Mouse (Mus musculus) gastrocnemius, postnatal 14 days (tissue): ENCODE measurements at regions not wholly inside any gene's neighbourhood (a gene's known extent, or its start where the extent isn't known, plus 50 kb on each side); places are given as distances from the start of the nearest gene placed in this dataset.
A peak's percentile ranks its signal among the peaks of the same experiment; 100 is the strongest.

ENCODE experiments used
- DNase-seq: peaks from one replicate; pipeline ENCODE4 v3.0.0; 2021; ENCODE audit warnings: mixed read lengths
- intact Hi-C: fragments of 180-260 bp; cut with DNase I; formaldehyde crosslinking; loops from one replicate; pipeline ENCODE4 v1.15.1; 2025; ENCODE audit warnings: low total_unique reads

- intact Hi-C loops = no loop called here
- no peak for DNase-seq
These were observed 89.8 kb downstream of the Kif26a start for GRCm38 (mm10) chr12:112235841-112236240.

- DNase-seq = peak; percentile 47
- intact Hi-C loops = no loop called here
These were observed 91.1 kb downstream of the Kif26a start for GRCm38 (mm10) chr12:112237061-112237490.

GRCm38 (mm10) chr12:112238834-112239233 is 92.8 kb downstream of the Kif26a start:
- intact Hi-C loops = no loop called here
- no peak for DNase-seq

- intact Hi-C loops = no loop called here
These were observed 95.7 kb downstream of the Kif26a start for GRCm38 (mm10) chr12:112241740-112242171.

GRCm38 (mm10) chr12:112243231-112243630 is 97.2 kb downstream of the Kif26a start:
- intact Hi-C loops = no loop called here
- no peak for DNase-seq

More at GRCm38 (mm10) chr12:112241740-112242171, 95.7 kb downstream of the Kif26a start:
- no peak for DNase-seq

- intact Hi-C loops = no loop called here
- no peak for DNase-seq
These were observed 104.9 kb downstream of the Kif26a start for GRCm38 (mm10) chr12:112250894-112251293.

GRCm38 (mm10) chr12:112253461-112253860 is 107.5 kb downstream of the Kif26a start:
- intact Hi-C loops = no loop called here

GRCm38 (mm10) chr12:112255223-112255622 is 109.2 kb downstream of the Kif26a start:
- DNase-seq = no peak
- intact Hi-C loops = no loop called here

More at GRCm38 (mm10) chr12:112253461-112253860, 107.5 kb downstream of the Kif26a start:
- no peak for DNase-seq

GRCm38 (mm10) chr12:112257691-112258090 is 111.7 kb downstream of the Kif26a start:
- intact Hi-C loops = no loop called here
- no peak for DNase-seq

- intact Hi-C loops = no loop called here
- DNase-seq = peak; percentile 46
These were observed 117.5 kb downstream of the Kif26a start for GRCm38 (mm10) chr12:112263283-112264056.

- intact Hi-C loops = no loop called here
- no peak for DNase-seq
These were observed 118.2 kb downstream of the Kif26a start for GRCm38 (mm10) chr12:112264201-112264600.

- no peak for DNase-seq
- intact Hi-C loops = no loop called here
These were observed 119.4 kb downstream of the Kif26a start for GRCm38 (mm10) chr12:112265289-112265969.

GRCm38 (mm10) chr12:112274026-112274425 is 128.0 kb downstream of the Kif26a start:
- no peak for DNase-seq
- intact Hi-C loops = no loop called here

GRCm38 (mm10) chr12:112274756-112275155 is 128.7 kb downstream of the Kif26a start:
- DNase-seq = no peak
- intact Hi-C loops = no loop called here

GRCm38 (mm10) chr12:112276651-112277050 is 130.6 kb downstream of the Kif26a start:
- intact Hi-C loops = no loop called here
- no peak for DNase-seq

- intact Hi-C loops = no loop called here
- DNase-seq = no peak
These were observed 131.5 kb downstream of the Kif26a start for GRCm38 (mm10) chr12:112277511-112277910.

GRCm38 (mm10) chr12:112285096-112285495 is 139.1 kb downstream of the Kif26a start:
- no peak for DNase-seq
- intact Hi-C loops = no loop called here

- intact Hi-C loops = no loop called here
- no peak for DNase-seq
These were observed 142.8 kb downstream of the Kif26a start for GRCm38 (mm10) chr12:112288786-112289185.

- DNase-seq = no peak
- intact Hi-C loops = no loop called here
These were observed 144.3 kb downstream of the Kif26a start for GRCm38 (mm10) chr12:112290299-112290698.

GRCm38 (mm10) chr12:112291748-112292561 is 145.9 kb downstream of the Kif26a start:
- intact Hi-C loops = no loop called here
- no peak for DNase-seq
